Mouse (Mus musculus): ENCODE measurements at regions not wholly inside any gene's neighbourhood (a gene's known extent, or its start where the extent isn't known, plus 50 kb on each side); places are given as distances from the start of the nearest gene placed in this dataset.

GRCm38 (mm10) chr7:37092572-37092971 lies 394.7 kb downstream of the Tshz3 start:
- Histone ChIP-seq H3K27me3 (replicated peaks; ENCODE audit: control insufficient read depth, insufficient read depth, low read length) (no peaks in the 10 kb centered on the region), H3K9ac (ENCODE audit: low read depth, low read length) (no peak overlapping the region), H3K36me3 (ENCODE audit: control insufficient read depth, insufficient read depth, low read length) (no peaks in the 10 kb centered on the region), H3K4me2 (peak overlapping the region; percentile 2; the same call in 1 of the 2 replicates), H3K4me1 (replicated peaks; ENCODE audit: control insufficient read depth, insufficient read depth, low read length) (peaks cover 4% of the 10 kb centered on the region), H3K4me3 (ENCODE audit: low read depth, low read length) (no peak overlapping the region), H3K27ac (ENCODE audit: low read depth, low read length) (0 out of 2 replicates have a peak overlapping the region, but pooled peaks have one; percentile 42), H3K9me3 (ENCODE audit: control insufficient read depth, low read length) (no peaks in the 10 kb centered on the region)
- peak; percentile 35 for DNase-seq (ENCODE audit: low spot score)
- ATAC-seq (replicated peaks; ENCODE audit: low FRiP score), result peak; percentile 89
- WGBS, result 42% methylated on average over 6 of the region's 6 CpGs

- Histone ChIP-seq H3K4me1 (replicated peaks; ENCODE audit: control insufficient read depth, insufficient read depth, low read length) (peaks cover 4% of the 10 kb centered on the region), H3K4me3 (ENCODE audit: low read depth, low read length) (no peak overlapping the region), H3K27ac (ENCODE audit: low read depth, low read length) (no peak overlapping the region), H3K36me3 (ENCODE audit: control insufficient read depth, insufficient read depth, low read length) (no peaks in the 10 kb centered on the region), H3K9ac (ENCODE audit: low read depth, low read length) (no peak overlapping the region), H3K27me3 (replicated peaks; ENCODE audit: control insufficient read depth, insufficient read depth, low read length) (no peaks in the 10 kb centered on the region), H3K4me2 (no peak overlapping the region; the same call in 1 of the 2 replicates), H3K9me3 (ENCODE audit: control insufficient read depth, low read length) (no peaks in the 10 kb centered on the region)
- DNase-seq (ENCODE audit: low spot score) (no peak), ATAC-seq (replicated peaks; ENCODE audit: low FRiP score) (no peak)
- 61% methylated on average over 3 of the region's 3 CpGs for WGBS
Measured at GRCm38 (mm10) chr7:37093721-37094120, 395.8 kb downstream of the Tshz3 start.

- Histone ChIP-seq H3K9me3 (ENCODE audit: control insufficient read depth, low read length) (no peaks in the 10 kb centered on the region), H3K27me3 (replicated peaks; ENCODE audit: control insufficient read depth, insufficient read depth, low read length) (no peaks in the 10 kb centered on the region), H3K27ac (ENCODE audit: low read depth, low read length) (no peak overlapping the region), H3K4me3 (ENCODE audit: low read depth, low read length) (no peak overlapping the region), H3K36me3 (ENCODE audit: control insufficient read depth, insufficient read depth, low read length) (no peaks in the 10 kb centered on the region), H3K4me2 (no peak overlapping the region), H3K4me1 (replicated peaks; ENCODE audit: control insufficient read depth, insufficient read depth, low read length) (peaks cover 4% of the 10 kb centered on the region), H3K9ac (ENCODE audit: low read depth, low read length) (no peak overlapping the region)
- WGBS, result 75% methylated on average over 11 of the region's 11 CpGs
- ATAC-seq (replicated peaks; ENCODE audit: low FRiP score), result no peak
- no peak for DNase-seq (ENCODE audit: low spot score)
Measured at GRCm38 (mm10) chr7:37095839-37096238, 397.9 kb downstream of the Tshz3 start.

GRCm38 (mm10) chr7:37096291-37096690 lies 398.4 kb downstream of the Tshz3 start:
- no peaks in the 10 kb centered on the region for H3K36me3 ChIP-seq (ENCODE audit: control insufficient read depth, insufficient read depth, low read length)
- no peak overlapping the region for H3K4me3 ChIP-seq (ENCODE audit: low read depth, low read length)
- H3K9me3 ChIP-seq (ENCODE audit: control insufficient read depth, low read length), result no peaks in the 10 kb centered on the region
- WGBS, result 93% methylated on average over 5 of the region's 5 CpGs
- H3K4me1 ChIP-seq (replicated peaks; ENCODE audit: control insufficient read depth, insufficient read depth, low read length), result peaks cover 4% of the 10 kb centered on the region
- ATAC-seq (replicated peaks; ENCODE audit: low FRiP score) (no peak), DNase-seq (ENCODE audit: low spot score) (no peak)
- no peak overlapping the region for H3K27ac ChIP-seq (ENCODE audit: low read depth, low read length)
- H3K27me3 ChIP-seq (replicated peaks; ENCODE audit: control insufficient read depth, insufficient read depth, low read length), result no peaks in the 10 kb centered on the region
- no peak overlapping the region for H3K9ac ChIP-seq (ENCODE audit: low read depth, low read length)
- H3K4me2 ChIP-seq, result no peak overlapping the region

GRCm38 (mm10) chr7:37098950-37099349 lies 401.0 kb downstream of the Tshz3 start:
- ATAC-seq (replicated peaks; ENCODE audit: low FRiP score) (peak; percentile 57; the same call in 1 of the 2 replicates), DNase-seq (ENCODE audit: low spot score) (no peak)
- Histone ChIP-seq H3K9me3 (ENCODE audit: control insufficient read depth, low read length) (no peaks in the 10 kb centered on the region), H3K4me2 (no peak overlapping the region), H3K9ac (ENCODE audit: low read depth, low read length) (no peak overlapping the region), H3K27me3 (replicated peaks; ENCODE audit: control insufficient read depth, insufficient read depth, low read length) (no peaks in the 10 kb centered on the region), H3K4me3 (ENCODE audit: low read depth, low read length) (no peak overlapping the region), H3K4me1 (replicated peaks; ENCODE audit: control insufficient read depth, insufficient read depth, low read length) (no peaks in the 10 kb centered on the region), H3K27ac (ENCODE audit: low read depth, low read length) (no peak overlapping the region), H3K36me3 (ENCODE audit: control insufficient read depth, insufficient read depth, low read length) (no peaks in the 10 kb centered on the region)
- 45% methylated on average over 5 of the region's 5 CpGs for WGBS

GRCm38 (mm10) chr7:37104671-37105070 lies 406.8 kb downstream of the Tshz3 start:
- H3K4me2 ChIP-seq, result no peak overlapping the region
- no peak for ATAC-seq (replicated peaks; ENCODE audit: low FRiP score)
- no peak overlapping the region for H3K4me3 ChIP-seq (ENCODE audit: low read depth, low read length)
- no peak overlapping the region for H3K9ac ChIP-seq (ENCODE audit: low read depth, low read length)
- H3K4me1 ChIP-seq (replicated peaks; ENCODE audit: control insufficient read depth, insufficient read depth, low read length), result no peaks in the 10 kb centered on the region
- H3K27ac ChIP-seq (ENCODE audit: low read depth, low read length), result no peak overlapping the region
- WGBS, result 88% methylated on average over 9 of the region's 9 CpGs
- no peaks in the 10 kb centered on the region for H3K27me3 ChIP-seq (replicated peaks; ENCODE audit: control insufficient read depth, insufficient read depth, low read length)
- no peak for DNase-seq (ENCODE audit: low spot score)
- no peaks in the 10 kb centered on the region for H3K36me3 ChIP-seq (ENCODE audit: control insufficient read depth, insufficient read depth, low read length)
- no peaks in the 10 kb centered on the region for H3K9me3 ChIP-seq (ENCODE audit: control insufficient read depth, low read length)

GRCm38 (mm10) chr7:37111071-37111470 lies 413.2 kb downstream of the Tshz3 start:
- WGBS, result 69% methylated on average over 6 of the region's 6 CpGs
- Histone ChIP-seq H3K4me1 (replicated peaks; ENCODE audit: control insufficient read depth, insufficient read depth, low read length) (no peaks in the 10 kb centered on the region), H3K9ac (ENCODE audit: low read depth, low read length) (no peak overlapping the region), H3K27ac (ENCODE audit: low read depth, low read length) (no peak overlapping the region), H3K36me3 (ENCODE audit: control insufficient read depth, insufficient read depth, low read length) (no peaks in the 10 kb centered on the region), H3K4me2 (no peak overlapping the region), H3K4me3 (ENCODE audit: low read depth, low read length) (no peak overlapping the region), H3K9me3 (ENCODE audit: control insufficient read depth, low read length) (no peaks in the 10 kb centered on the region), H3K27me3 (replicated peaks; ENCODE audit: control insufficient read depth, insufficient read depth, low read length) (no peaks in the 10 kb centered on the region)
- no peak for ATAC-seq (replicated peaks; ENCODE audit: low FRiP score)
- no peak for DNase-seq (ENCODE audit: low spot score)

- H3K9me3 ChIP-seq (ENCODE audit: control insufficient read depth, low read length), result no peaks in the 10 kb centered on the region
- no peak for ATAC-seq (replicated peaks; ENCODE audit: low FRiP score)
- H3K4me1 ChIP-seq (replicated peaks; ENCODE audit: control insufficient read depth, insufficient read depth, low read length), result no peaks in the 10 kb centered on the region
- no peaks in the 10 kb centered on the region for H3K36me3 ChIP-seq (ENCODE audit: control insufficient read depth, insufficient read depth, low read length)
- H3K27me3 ChIP-seq (replicated peaks; ENCODE audit: control insufficient read depth, insufficient read depth, low read length), result no peaks in the 10 kb centered on the region
- no peak overlapping the region for H3K27ac ChIP-seq (ENCODE audit: low read depth, low read length)
- no peak overlapping the region for H3K4me2 ChIP-seq
- WGBS, result 77% methylated on average over 4 of the region's 4 CpGs
- H3K9ac ChIP-seq (ENCODE audit: low read depth, low read length), result no peak overlapping the region
- no peak overlapping the region for H3K4me3 ChIP-seq (ENCODE audit: low read depth, low read length)
- no peak for DNase-seq (ENCODE audit: low spot score)
Measured at GRCm38 (mm10) chr7:37120776-37121175, 422.9 kb downstream of the Tshz3 start.

- 73% methylated on average over 12 of the region's 12 CpGs for WGBS
- no peak overlapping the region for H3K9ac ChIP-seq (ENCODE audit: low read depth, low read length)
- ATAC-seq (replicated peaks; ENCODE audit: low FRiP score), result no peak
- no peak overlapping the region for H3K4me3 ChIP-seq (ENCODE audit: low read depth, low read length)
- no peaks in the 10 kb centered on the region for H3K4me1 ChIP-seq (replicated peaks; ENCODE audit: control insufficient read depth, insufficient read depth, low read length)
- H3K27ac ChIP-seq (ENCODE audit: low read depth, low read length), result no peak overlapping the region
- H3K4me2 ChIP-seq, result no peak overlapping the region
- H3K27me3 ChIP-seq (replicated peaks; ENCODE audit: control insufficient read depth, insufficient read depth, low read length), result no peaks in the 10 kb centered on the region
- H3K9me3 ChIP-seq (ENCODE audit: control insufficient read depth, low read length), result no peaks in the 10 kb centered on the region
- DNase-seq (ENCODE audit: low spot score), result no peak
- H3K36me3 ChIP-seq (ENCODE audit: control insufficient read depth, insufficient read depth, low read length), result no peaks in the 10 kb centered on the region
Measured at GRCm38 (mm10) chr7:37140191-37140590, 442.3 kb downstream of the Tshz3 start.

All from liver, embryonic 11.5 days (tissue).